Mouse (Mus musculus): ENCODE data around the gene Ankrd27.

Gene Ankrd27

GRCm38 (mm10) chr7:35646317-35647081 lies 60.5 kb downstream of the Ankrd27 start:
- peak; percentile 5 for DNase-seq

GRCm38 (mm10) chr7:35647101-35647698 lies 61.2 kb downstream of the Ankrd27 start, which contains the start of gene Pdcd5:
Pdcd5 (minus strand) TSS chr7:35647521.
- DNase-seq = peak; percentile 97

GRCm38 (mm10) chr7:35648239-35649069 lies 62.4 kb downstream of the Ankrd27 start:
- no peak for DNase-seq

GRCm38 (mm10) chr7:35649071-35649470 lies 63.0 kb downstream of the Ankrd27 start:
- DNase-seq = peak; percentile 46

GRCm38 (mm10) chr7:35650716-35651410 lies 64.8 kb downstream of the Ankrd27 start:
- no peak for DNase-seq

GRCm38 (mm10) chr7:35651583-35652270 lies 65.7 kb downstream of the Ankrd27 start:
- no peak for DNase-seq

GRCm38 (mm10) chr7:35657829-35658228 lies 71.8 kb downstream of the Ankrd27 start:
- DNase-seq = no peak

- DNase-seq = peak; percentile 28
Measured at GRCm38 (mm10) chr7:35659173-35659572, 73.1 kb downstream of the Ankrd27 start.

- no peak for DNase-seq
Measured at GRCm38 (mm10) chr7:35663790-35664376, 77.8 kb downstream of the Ankrd27 start.

GRCm38 (mm10) chr7:35668066-35669041 lies 82.3 kb downstream of the Ankrd27 start:
- no peak for DNase-seq

- DNase-seq = no peak
Measured at GRCm38 (mm10) chr7:35678976-35679375, 92.9 kb downstream of the Ankrd27 start.

GRCm38 (mm10) chr7:35681559-35681958 lies 95.5 kb downstream of the Ankrd27 start:
- no peak for DNase-seq

GRCm38 (mm10) chr7:35683409-35684122 lies 97.5 kb downstream of the Ankrd27 start:
- no peak for DNase-seq

GRCm38 (mm10) chr7:35686216-35686615 lies 100.2 kb downstream of the Ankrd27 start:
- peak; percentile 30 for DNase-seq

GRCm38 (mm10) chr7:35686756-35687155 lies 100.7 kb downstream of the Ankrd27 start:
- DNase-seq = peak; percentile 44

GRCm38 (mm10) chr7:35687229-35687628 lies 101.2 kb downstream of the Ankrd27 start:
- peak; percentile 35 for DNase-seq

- no peak for DNase-seq
Measured at GRCm38 (mm10) chr7:35688276-35688675, 102.2 kb downstream of the Ankrd27 start.

Data from lung, postnatal 36 days (tissue).